Mouse (Mus musculus) c-Kit-positive CD71-positive TER-119-positive erythroid progenitor cells, embryonic 14.5 days (primary cell): ENCODE measurements at regions not wholly inside any gene's neighbourhood (a gene's known extent, or its start where the extent isn't known, plus 50 kb on each side); places are given as distances from the start of the nearest gene placed in this dataset.
A peak's percentile ranks its signal among the peaks of the same experiment; 100 is the strongest.

ENCODE experiments used
- DNase-seq: peaks from one replicate; pipeline ENCODE4 v3.0.0-alpha.2; 2013; ENCODE audit warnings: low spot score

DNA sequence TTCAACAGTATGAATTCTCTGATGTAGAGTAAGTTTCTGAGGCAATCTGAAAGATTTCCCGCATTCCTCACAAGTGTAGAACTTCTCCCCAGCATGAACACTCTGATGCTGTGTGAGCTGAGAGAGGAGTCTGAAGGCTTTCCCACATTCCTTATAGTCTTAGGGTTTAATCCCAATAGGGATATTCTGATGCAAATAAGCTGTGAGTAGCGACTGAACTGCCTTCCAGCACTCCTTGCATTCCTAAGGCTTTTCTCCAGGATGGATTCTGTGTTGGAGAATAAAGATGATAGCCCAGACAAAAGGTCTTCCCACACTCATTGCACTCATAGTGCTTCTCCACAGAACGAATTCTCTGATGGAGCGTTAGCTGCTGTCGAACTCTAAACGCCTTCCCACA is 152.6 kb upstream of the Api5 start:
- DNase-seq, result no peak

DNA sequence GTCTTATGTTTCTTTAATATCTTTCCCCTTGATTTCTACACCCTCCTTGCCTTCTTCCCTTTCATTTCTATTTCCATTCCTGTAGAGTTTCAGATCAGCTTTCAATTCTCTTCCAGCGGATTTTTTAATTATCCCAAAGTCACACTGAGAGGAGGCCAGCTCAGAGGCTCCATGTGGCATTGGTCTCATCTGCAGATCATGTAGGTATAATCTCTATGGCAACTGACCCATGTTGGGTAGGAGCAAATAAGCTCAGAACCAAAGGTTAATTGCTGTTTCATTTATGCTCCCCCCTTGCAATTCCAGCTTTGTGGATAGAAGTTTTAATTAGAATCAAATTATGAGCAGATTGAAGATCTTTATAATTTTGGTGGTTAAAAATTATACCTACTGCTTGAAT is 149.3 kb upstream of the Api5 start:
- no peak for DNase-seq

DNA sequence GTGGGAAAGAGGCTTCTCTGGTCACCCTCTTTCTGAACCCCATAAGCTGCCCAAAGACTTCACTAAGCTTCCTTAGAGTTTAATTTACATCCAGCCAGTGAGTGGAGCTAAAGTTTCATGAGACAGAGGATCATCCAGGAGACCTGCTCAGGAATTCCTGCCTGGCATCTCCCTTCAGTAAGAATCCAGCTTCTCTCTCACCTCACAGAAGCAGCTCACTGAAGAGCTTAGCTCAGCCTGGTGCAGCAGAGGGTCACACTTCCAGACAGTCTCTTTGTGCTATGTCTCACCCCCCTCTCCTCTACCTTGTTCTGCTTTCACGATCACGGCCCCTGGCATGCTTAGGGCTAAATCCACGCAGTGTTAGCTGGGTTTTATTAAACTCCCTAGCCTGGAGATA is 133.7 kb upstream of the Api5 start:
- DNase-seq, result no peak

DNA sequence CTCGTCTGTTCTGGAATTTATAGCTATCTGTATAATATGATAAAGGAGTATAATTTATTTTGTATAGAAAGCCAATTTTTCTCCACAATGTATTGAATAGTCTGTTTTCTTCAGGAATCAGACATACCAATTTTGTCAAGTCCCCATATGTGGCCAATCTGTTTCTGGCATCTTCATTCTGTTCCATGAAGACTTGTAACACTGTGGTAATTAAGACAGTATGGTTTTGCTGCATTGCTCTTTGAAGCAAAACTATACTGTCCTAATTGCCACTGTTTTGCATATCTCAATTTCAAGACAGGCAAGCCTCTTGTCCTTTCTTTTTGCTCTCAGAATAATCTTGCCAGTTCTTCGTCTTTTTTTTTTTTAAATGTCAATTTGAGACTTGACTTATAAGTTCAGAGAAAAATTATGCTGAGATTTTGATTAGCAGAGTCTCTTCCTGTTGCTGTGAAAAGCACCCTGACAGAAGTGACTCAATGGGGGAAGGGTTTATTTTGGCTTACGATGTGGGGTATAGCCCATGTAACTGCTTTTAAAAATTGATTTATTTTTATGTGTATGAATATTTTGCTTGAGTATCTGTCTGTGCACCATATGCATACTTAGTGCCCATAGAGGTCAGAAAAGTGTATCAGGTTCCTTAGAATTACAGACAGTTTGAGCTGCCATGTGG is 103.4 kb upstream of the Api5 start:
- DNase-seq, result no peak

DNA sequence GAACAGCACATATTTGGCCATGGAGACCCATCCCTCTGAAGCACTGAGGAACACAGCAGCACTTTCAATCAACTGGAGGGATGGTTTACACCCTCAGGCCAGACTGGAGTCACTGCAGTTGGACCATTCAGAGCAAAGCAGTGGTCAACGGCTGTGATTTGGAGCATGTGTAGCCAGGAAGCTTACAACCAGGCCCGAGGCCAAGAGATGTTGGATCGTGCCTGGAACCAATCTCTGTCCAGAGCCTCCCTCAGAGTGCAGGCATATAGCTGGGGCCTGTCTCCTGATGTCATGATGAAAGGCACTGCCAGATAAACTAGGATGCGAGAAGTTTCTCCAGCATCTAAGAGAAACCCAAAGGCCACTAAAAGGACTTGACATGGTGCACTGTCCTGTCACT is 98.7 kb upstream of the Api5 start:
- DNase-seq, result no peak

DNA sequence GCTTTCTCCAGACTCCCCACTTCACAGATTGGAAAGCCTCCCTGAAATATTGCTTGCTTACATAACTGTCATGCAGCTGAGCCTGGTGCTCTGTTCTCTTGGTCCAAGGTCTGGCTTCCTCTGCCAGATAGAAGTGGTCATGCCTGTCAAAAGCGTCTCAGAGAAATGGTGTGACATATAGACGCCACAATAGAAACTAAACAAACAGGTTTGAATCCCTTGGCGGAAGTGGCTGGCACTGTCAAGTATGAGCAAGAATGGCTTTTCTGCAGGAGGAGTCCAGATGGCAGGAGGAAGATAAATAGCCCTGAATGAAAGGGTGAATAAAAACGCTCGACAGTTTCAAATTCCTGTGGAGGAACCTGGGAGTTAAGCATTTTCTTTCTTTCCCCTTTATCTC is 93.2 kb upstream of the Api5 start:
- DNase-seq, result no peak

DNA sequence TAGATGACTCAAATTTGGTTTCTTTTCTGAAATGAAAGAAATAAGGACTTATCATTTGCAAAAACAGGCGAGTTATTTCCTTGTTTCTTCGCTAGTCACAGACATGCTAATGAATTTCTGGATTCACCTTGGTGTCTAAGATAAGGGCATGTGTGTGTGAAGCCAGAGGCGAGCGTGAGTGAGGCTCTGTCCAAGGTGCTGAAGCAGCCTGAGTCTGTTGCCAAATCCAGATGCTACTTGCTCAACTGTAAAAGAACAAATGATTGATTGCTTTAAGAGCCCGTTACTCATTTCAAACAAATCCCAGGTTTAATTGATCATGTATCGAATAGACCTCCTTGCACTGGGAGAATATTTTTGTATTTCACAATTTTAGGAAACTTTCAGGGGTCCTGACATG is 86.6 kb upstream of the Api5 start:
- DNase-seq, result peak; percentile 6

DNA sequence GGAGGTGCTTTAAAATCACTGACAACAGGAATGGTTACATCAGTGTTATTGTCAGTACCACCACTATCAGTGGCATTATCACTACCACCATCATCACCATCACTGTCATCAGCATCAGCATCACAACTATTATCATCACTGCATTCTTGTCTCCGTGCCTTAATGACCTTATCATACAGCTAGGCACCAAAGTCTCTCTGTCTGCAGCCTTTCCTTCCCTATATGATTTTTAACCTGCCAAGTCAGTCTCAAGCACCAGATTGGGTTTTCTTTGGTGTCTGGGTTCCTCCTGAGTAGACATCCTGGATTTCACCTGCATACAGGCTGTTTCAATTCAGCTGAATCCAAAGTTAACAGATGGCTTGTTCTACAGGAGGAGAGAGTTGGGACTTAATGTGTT is 78.9 kb upstream of the Api5 start:
- DNase-seq, result no peak

DNA sequence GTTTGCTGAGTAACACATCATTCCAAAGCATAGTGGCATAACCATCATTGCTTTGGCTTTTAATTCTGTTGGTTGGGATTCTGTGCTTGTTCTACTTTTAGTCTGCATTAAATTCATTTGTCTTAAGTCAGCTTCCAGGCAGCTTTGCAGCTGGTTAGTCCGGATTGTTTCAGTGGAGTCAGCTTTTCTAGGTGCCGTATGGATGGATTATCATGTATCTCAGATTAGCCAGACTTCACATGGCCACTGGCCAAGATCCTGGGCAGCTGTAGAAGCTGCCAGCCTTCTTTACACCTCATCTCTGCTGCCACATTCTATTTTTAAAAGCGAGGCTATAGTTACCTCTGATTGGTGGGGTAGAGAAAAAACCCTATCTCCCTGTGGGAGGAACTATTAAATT is 74.1 kb upstream of the Api5 start:
- no peak for DNase-seq

DNA sequence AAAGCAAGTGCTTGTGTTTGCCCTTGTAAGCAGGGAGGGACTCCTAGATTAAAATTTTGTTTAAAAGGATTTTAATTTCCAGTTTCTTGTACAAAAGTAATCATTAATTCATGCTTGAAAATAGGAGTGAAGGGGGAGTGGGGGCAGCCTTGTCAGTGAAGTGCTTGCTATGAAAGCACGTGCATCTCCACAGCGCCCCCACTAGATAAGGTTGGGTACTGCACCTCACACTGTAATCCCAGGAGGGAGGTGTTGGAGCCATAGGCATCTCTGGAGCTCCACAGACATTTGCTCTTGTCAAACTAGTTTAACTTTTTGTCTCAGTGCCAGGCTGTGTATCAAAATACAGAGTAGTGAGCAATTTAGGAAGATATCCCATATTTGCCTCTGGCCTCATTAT is 62.7 kb upstream of the Api5 start:
- no peak for DNase-seq

DNA sequence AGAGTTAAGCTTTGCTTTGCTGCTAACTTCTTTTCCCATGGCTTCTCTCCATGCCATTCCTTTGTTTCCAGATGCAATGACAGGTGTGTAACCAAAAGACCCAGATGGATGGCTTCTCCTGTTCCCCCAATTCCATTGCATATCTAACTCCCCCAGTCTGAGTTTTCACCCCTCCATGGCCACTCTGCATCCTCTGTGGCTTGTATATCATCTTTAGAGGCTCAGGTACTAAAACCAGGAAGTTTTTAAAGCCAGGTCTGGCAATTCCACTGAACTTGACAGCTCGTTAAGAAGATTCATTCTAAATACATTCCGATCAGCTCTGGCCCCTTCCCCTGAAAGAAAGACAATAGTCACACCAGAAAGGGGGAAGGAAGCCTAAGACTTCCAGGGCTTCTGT is 60.6 kb upstream of the Api5 start:
- no peak for DNase-seq
